Comparison of ENCODE assay signal across 17 mouse cellular contexts in genomic region chr14:62874348-62874747, GRCm38 (mm10). TPM values are rescaled to one million over a fixed set of nuclear protein-coding genes. Genes with fewer than 3 reads are reported as not detected.
A peak's percentile ranks its signal among the peaks of the same experiment; 100 is the strongest.
DNase-seq lines count a peak whose midpoint lies in the region; ATAC-seq and TF ChIP-seq lines count a peak whose summit lies in the region.
"Had no signal": no experiment of that assay in that cellular context is flagged by ENCODE, and none has a peak within 500 bp of the region (broad histone marks: within the 10 kb centered on the region; RNA-seq: fewer than 3 reads in every experiment).

No protein-coding gene starts in this region.

- peaks cover 52% of the 10 kb centered on the region for H3K4me1 ChIP-seq in forebrain, embryonic 10.5 days
- peaks cover 5% of the 10 kb centered on the region for H3K4me1 ChIP-seq in forebrain, postnatal 0 days (ENCODE audit: insufficient read depth)
- H3K4me1 ChIP-seq in forebrain, embryonic 13.5 days = peaks cover 26% of the 10 kb centered on the region
- H3K4me1 ChIP-seq in hindbrain, embryonic 16.5 days (ENCODE audit: control insufficient read depth, insufficient read depth, low read depth, low read length) = peaks cover 9% of the 10 kb centered on the region
- H3K4me1 ChIP-seq in midbrain, postnatal 0 days (ENCODE audit: insufficient read depth, low read length) = peaks cover 5% of the 10 kb centered on the region; the same call in 1 of the 2 replicates

- 38% methylated on average over 8 of the region's 8 CpGs for WGBS in forebrain, embryonic 10.5 days
- 12% methylated on average over 8 of the region's 8 CpGs for WGBS in forebrain, postnatal 0 days
- WGBS in forebrain, embryonic 13.5 days = 9% methylated on average over 8 of the region's 8 CpGs
- 34% methylated on average over 8 of the region's 8 CpGs for WGBS in hindbrain, embryonic 16.5 days
- 14% methylated on average over 8 of the region's 8 CpGs for WGBS in midbrain, postnatal 0 days

- TF ChIP-seq CTCF in forebrain, postnatal 0 days (IDR thresholded peaks at IDR 0.05; ENCODE audit: low read depth) = no peak
- TF ChIP-seq CTCF in midbrain, postnatal 0 days (IDR thresholded peaks at IDR 0.05) = no peak

- H3K36me3 ChIP-seq in forebrain, embryonic 10.5 days (replicated peaks) = peaks cover 12% of the 10 kb centered on the region
- no peaks in the 10 kb centered on the region for H3K36me3 ChIP-seq in forebrain, postnatal 0 days (ENCODE audit: insufficient read depth)
- H3K36me3 ChIP-seq in forebrain, embryonic 13.5 days (ENCODE audit: poor library complexity, severe bottlenecking) = no peaks in the 10 kb centered on the region
- no peaks in the 10 kb centered on the region for H3K36me3 ChIP-seq in hindbrain, embryonic 16.5 days (ENCODE audit: control insufficient read depth, insufficient read depth, low read length)
- no peaks in the 10 kb centered on the region for H3K36me3 ChIP-seq in midbrain, postnatal 0 days (ENCODE audit: insufficient read depth, low read length)

- DNase-seq in forebrain, embryonic 10.5 days (ENCODE audit: extremely low spot score, low spot score) = peak; percentile 60
- DNase-seq in forebrain, postnatal 0 days = no peak
- DNase-seq in midbrain, postnatal 0 days (ENCODE audit: low spot score) = peak; percentile 29
- no peak for DNase-seq in layer of hippocampus, postnatal 14 days (ENCODE audit: low spot score in 2 of 2)
- no peak for DNase-seq in c-Kit-positive CD71-positive TER-119-positive erythroid progenitor cells, embryonic 14.5 days (ENCODE audit: low spot score)
- DNase-seq: adrenal gland, adult 8-10 months; cerebellum, postnatal 14 days; heart, adult 18-20 months; kidney, postnatal 14 days; liver, postnatal 0 days; lung, postnatal 36 days had no signal

- H3K4me2 ChIP-seq in forebrain, postnatal 0 days (ENCODE audit: low read depth) = no peak overlapping the region
- H3K4me2 ChIP-seq in forebrain, embryonic 13.5 days = peak overlapping the region; percentile 33
- H3K4me2 ChIP-seq in hindbrain, embryonic 16.5 days (ENCODE audit: low read length) = no peak overlapping the region; the same call in 1 of the 2 replicates
- H3K4me2 ChIP-seq in midbrain, postnatal 0 days (ENCODE audit: low read depth, low read length, poor library complexity, severe bottlenecking) = no peak overlapping the region
- H3K4me2 ChIP-seq: limb, embryonic 13.5 days had no signal

- peak overlapping the region; percentile 75 for H3K27ac ChIP-seq in forebrain, embryonic 10.5 days
- no peak overlapping the region for H3K27ac ChIP-seq in forebrain, postnatal 0 days (ENCODE audit: low read depth, low read length)
- H3K27ac ChIP-seq in forebrain, embryonic 13.5 days = no peak overlapping the region
- no peak overlapping the region for H3K27ac ChIP-seq in hindbrain, embryonic 16.5 days (ENCODE audit: low read depth, low read length)
- H3K27ac ChIP-seq in midbrain, postnatal 0 days (ENCODE audit: low read depth, low read length) = no peak overlapping the region
- H3K27ac ChIP-seq: limb, embryonic 13.5 days had no signal

- no peak overlapping the region for H3K9ac ChIP-seq in forebrain, postnatal 0 days
- no peak overlapping the region for H3K9ac ChIP-seq in forebrain, embryonic 13.5 days
- H3K9ac ChIP-seq in hindbrain, embryonic 16.5 days (ENCODE audit: low read depth, low read length) = no peak overlapping the region
- H3K9ac ChIP-seq in midbrain, postnatal 0 days (replicated peaks; ENCODE audit: low read length, poor library complexity, severe bottlenecking) = no peak overlapping the region
- H3K9ac ChIP-seq: limb, embryonic 13.5 days; liver, postnatal 0 days had no signal

- no peaks in the 10 kb centered on the region for H3K27me3 ChIP-seq in forebrain, embryonic 10.5 days (ENCODE audit: poor library complexity, severe bottlenecking)
- H3K27me3 ChIP-seq in forebrain, postnatal 0 days (ENCODE audit: insufficient read depth, low read length) = no peaks in the 10 kb centered on the region
- no peaks in the 10 kb centered on the region for H3K27me3 ChIP-seq in forebrain, embryonic 13.5 days
- no peaks in the 10 kb centered on the region for H3K27me3 ChIP-seq in hindbrain, embryonic 16.5 days (replicated peaks; ENCODE audit: control insufficient read depth, insufficient read depth, low read length)
- no peaks in the 10 kb centered on the region for H3K27me3 ChIP-seq in midbrain, postnatal 0 days (ENCODE audit: insufficient read depth, low read length)
- H3K27me3 ChIP-seq: limb, embryonic 13.5 days had no signal

- no peak for ATAC-seq in forebrain, postnatal 0 days
- ATAC-seq in forebrain, embryonic 13.5 days = peak; percentile 66; the same call in 1 of the 2 replicates
- peak; percentile 46; the same call in 1 of the 2 replicates for ATAC-seq in hindbrain, embryonic 16.5 days
- ATAC-seq in midbrain, postnatal 0 days (ENCODE audit: low FRiP score) = no peak
- ATAC-seq in activated CD4-positive, CD25-positive, alpha-beta regulatory T cell, adult 4 months = no peak
- ATAC-seq: intestine, postnatal 0 days; liver, postnatal 0 days had no signal

- H3K4me3 ChIP-seq in forebrain, embryonic 10.5 days = peak overlapping the region; percentile 3; the same call in 1 of the 2 replicates
- H3K4me3 ChIP-seq in forebrain, postnatal 0 days (ENCODE audit: low read depth, low read length) = no peak overlapping the region
- H3K4me3 ChIP-seq in forebrain, embryonic 13.5 days = no peak overlapping the region
- H3K4me3 ChIP-seq in hindbrain, embryonic 16.5 days (ENCODE audit: low read length) = no peak overlapping the region
- no peak overlapping the region for H3K4me3 ChIP-seq in midbrain, postnatal 0 days (ENCODE audit: low read depth, low read length)
- H3K4me3 ChIP-seq: limb, embryonic 13.5 days; myocyte had no signal

- peaks cover 9% of the 10 kb centered on the region for H3K9me3 ChIP-seq in forebrain, embryonic 10.5 days
- H3K9me3 ChIP-seq in forebrain, postnatal 0 days (ENCODE audit: low read length) = no peaks in the 10 kb centered on the region
- peaks cover 11% of the 10 kb centered on the region for H3K9me3 ChIP-seq in forebrain, embryonic 13.5 days (replicated peaks)
- H3K9me3 ChIP-seq in hindbrain, embryonic 16.5 days (ENCODE audit: control insufficient read depth, low read length) = no peaks in the 10 kb centered on the region
- H3K9me3 ChIP-seq in midbrain, postnatal 0 days (ENCODE audit: low read length) = no peaks in the 10 kb centered on the region

RNA-seq across cellular contexts. Expression of gene Wdfy2, which starts 36.9 kb away (rescaled TPM):
- polyA plus RNA-seq in forebrain, embryonic 10.5 days (2016; fragmentation: Nextera tagmentation; extraction: Ambion mirVana) = 15.5 TPM in 2 replicates
- 14.6 and 18.4 TPM in 2 replicates for total RNA-seq in forebrain, postnatal 0 days (2014; rRNA removed)
- 2.4 and 3.6 TPM in 2 replicates for polyA plus RNA-seq in forebrain, postnatal 0 days (2015; fragmentation: Nextera tagmentation; extraction: Ambion mirVana)
- 7.3 and 8.5 TPM in 2 replicates for polyA plus RNA-seq in forebrain, embryonic 13.5 days (2015; fragmentation: Nextera tagmentation; extraction: Ambion mirVana)
- 6.2 and 8.2 TPM in 2 replicates for polyA plus RNA-seq in hindbrain, embryonic 16.5 days (2015; fragmentation: Nextera tagmentation; extraction: Ambion mirVana)
- 19.6 and 22.7 TPM in 2 replicates for total RNA-seq in midbrain, postnatal 0 days (2014; rRNA removed)
- polyA plus RNA-seq in midbrain, postnatal 0 days (2015; fragmentation: Nextera tagmentation; extraction: Ambion mirVana) = 4.3 TPM in 2 replicates
- polyA plus RNA-seq in activated CD4-positive, CD25-positive, alpha-beta regulatory T cell, adult 4 months (2017; shearing (Covaris generic)) = 1 to 10 TPM; 3.9 to 4.5 TPM
- total RNA-seq in layer of hippocampus, postnatal 14 days (2021) = 10 to 100 TPM; 14.6 TPM

Comparison
In these comparisons a context has a peak if more than half of its experiments do, and no peak if none do; other contexts are left out.
1. DNase-seq: peak in forebrain, embryonic 10.5 days (single experiment) and midbrain, postnatal 0 days (single experiment); none in forebrain, postnatal 0 days (single experiment), layer of hippocampus, postnatal 14 days (0 of 2) and c-Kit-positive CD71-positive TER-119-positive erythroid progenitor cells, embryonic 14.5 days (single experiment).
2. ATAC-seq: peak in forebrain, embryonic 13.5 days (single experiment) and hindbrain, embryonic 16.5 days (single experiment); none in forebrain, postnatal 0 days (single experiment), midbrain, postnatal 0 days (single experiment) and activated CD4-positive, CD25-positive, alpha-beta regulatory T cell, adult 4 months (single experiment).